Mouse (Mus musculus) myocyte (in vitro differentiated cells): ENCODE measurements around the gene Adam33. TPM values are rescaled to one million over a fixed set of nuclear protein-coding genes. Genes with fewer than 3 reads are reported as not detected.
A peak's percentile ranks its signal among the peaks of the same experiment; 100 is the strongest.

ENCODE experiments used
- H3K27me3 ChIP-seq: one replicate; pipeline ENCODE4 v1.6.1; 2011; ENCODE audit not compliant: control insufficient read depth, insufficient read depth, insufficient read length
- H3K36me3 ChIP-seq: one replicate; pipeline ENCODE4 v1.6.1; 2011; ENCODE audit not compliant: control insufficient read depth, insufficient read depth
- H3K4me2 ChIP-seq: one replicate; pipeline ENCODE4 v1.6.1; 2011; ENCODE audit warnings: low read depth, control low read depth
- H3K4me3 ChIP-seq: one replicate; pipeline ENCODE4 v1.5.1; 2011; ENCODE audit warnings: mild to moderate bottlenecking, control low read depth, moderate library complexity
- H3K79me2 ChIP-seq: one replicate; pipeline ENCODE4 v1.6.1; 2011; ENCODE audit not compliant: control insufficient read depth, insufficient read depth
- H3ac ChIP-seq: one replicate; pipeline ENCODE4 v1.6.1; 2011; ENCODE audit not compliant: control insufficient read depth, insufficient read length
- CEBPB ChIP-seq: IDR thresholded peaks from 2 replicates; pipeline ENCODE4 v1.6.1; 2011; ENCODE audit warnings: mild to moderate bottlenecking, moderate library complexity; ENCODE audit not compliant: poor library complexity, insufficient read depth, severe bottlenecking
- E2F4 ChIP-seq: IDR thresholded peaks from one replicate; pipeline ENCODE4 v1.6.1; 2011; ENCODE audit warnings: mild to moderate bottlenecking, control low read depth, moderate library complexity; ENCODE audit not compliant: insufficient read depth
- MAX ChIP-seq: IDR thresholded peaks from one replicate; pipeline ENCODE4 v1.6.1; 2011; ENCODE audit warnings: low read depth, mild to moderate bottlenecking, control low read depth
- MYOD1 ChIP-seq, 3 experiments: IDR thresholded peaks; one replicate each; pipeline ENCODE4 v1.6.1; 2011; ENCODE audit warnings: control low read depth in 2 of 3, low read depth in 2 of 3, mild to moderate bottlenecking in 2 of 3, moderate library complexity in 1 of 3; ENCODE audit not compliant: insufficient read length in 2 of 3, control insufficient read depth in 1 of 3
- MYOG ChIP-seq, 3 experiments: IDR thresholded peaks; one replicate each; pipeline ENCODE4 v1.6.1; 2011; ENCODE audit warnings: control low read depth in 2 of 3, low read depth in 2 of 3, mild to moderate bottlenecking in 2 of 3; ENCODE audit not compliant: insufficient read length in 2 of 3, control insufficient read depth in 1 of 3, insufficient read depth in 1 of 3
- POLR2A ChIP-seq: IDR thresholded peaks from one replicate; pipeline ENCODE4 v1.6.1; 2011; ENCODE audit warnings: low read depth, mild to moderate bottlenecking, control low read depth, moderate library complexity; ENCODE audit not compliant: insufficient read length
- POLR2AphosphoS2 ChIP-seq: IDR thresholded peaks from one replicate; pipeline ENCODE4 v1.6.1; 2011; ENCODE audit warnings: low read depth, control low read depth; ENCODE audit not compliant: insufficient read length
- REST ChIP-seq: IDR thresholded peaks from one replicate; pipeline ENCODE4 v1.6.1; 2011; ENCODE audit warnings: mild to moderate bottlenecking, control low read depth, moderate library complexity; ENCODE audit not compliant: insufficient read depth, insufficient read length
- SRF ChIP-seq: IDR thresholded peaks from one replicate; pipeline ENCODE4 v1.6.1; 2011; ENCODE audit warnings: low read depth; ENCODE audit not compliant: control insufficient read depth, insufficient read length
- TCF12 ChIP-seq: IDR thresholded peaks from one replicate; pipeline ENCODE4 v1.6.1; 2011; ENCODE audit warnings: mild to moderate bottlenecking, control low read depth; ENCODE audit not compliant: poor library complexity, insufficient read depth, severe bottlenecking
- TCF3 ChIP-seq: IDR thresholded peaks from one replicate; pipeline ENCODE4 v1.6.1; 2011; ENCODE audit warnings: low read depth, control low read depth; ENCODE audit not compliant: insufficient read length
- USF1 ChIP-seq: IDR thresholded peaks from one replicate; pipeline ENCODE4 v1.6.1; 2011; ENCODE audit warnings: low read depth, mild to moderate bottlenecking, control low read depth, moderate library complexity
- polyA plus RNA-seq: library from polyadenylated mRNA; unstranded; fragments of >200 nt; fragmentation: generic; extraction: Trizol; gene quantifications from one replicate; pipeline ENCODE4 v1.2.1, GENCODE M21; 2012; ENCODE audit warnings: missing spikeins

Gene Adam33
- polyA plus RNA-seq, 1 experiment: 0.02 TPM

GRCm38 (mm10) chr2:131059377-131059776, 4.2 kb downstream of the Adam33 start:
- Histone ChIP-seq H3K27me3 (peaks cover 24% of the 10 kb centered on the region), H3K79me2 (no peaks in the 10 kb centered on the region), H3K36me3 (no peaks in the 10 kb centered on the region), H3ac (no peak overlapping the region), H3K4me2 (no peak overlapping the region), H3K4me3 (no peak overlapping the region)
- TF ChIP-seq TCF3 (no peak), MYOD1 (IDR thresholded peaks at IDR 0.05; ENCODE audit: control insufficient read depth in 1 of 3, insufficient read length in 2 of 3, low read depth in 2 of 3) (peak in 2 of 3 experiments; percentile 6 to 26)

- Histone ChIP-seq H3K4me3 (no peak overlapping the region), H3K4me2 (no peak overlapping the region), H3K36me3 (no peaks in the 10 kb centered on the region), H3ac (no peak overlapping the region), H3K27me3 (peaks cover 29% of the 10 kb centered on the region), H3K79me2 (no peaks in the 10 kb centered on the region)
- no peak for TF ChIP-seq MAX
- TF ChIP-seq TCF12: no peak
- no peak for TF ChIP-seq CEBPB
- TF ChIP-seq POLR2AphosphoS2: no peak
- TF ChIP-seq POLR2A: no peak
- no peak for TF ChIP-seq MYOD1 (IDR thresholded peaks at IDR 0.05; ENCODE audit: control insufficient read depth in 1 of 3, insufficient read length in 2 of 3, low read depth in 2 of 3)
Observed at GRCm38 (mm10) chr2:131058672-131059071, 4.9 kb downstream of the Adam33 start.

- H3K36me3 ChIP-seq: no peaks in the 10 kb centered on the region
- H3K27me3 ChIP-seq: peaks cover 43% of the 10 kb centered on the region
- H3K79me2 ChIP-seq: no peaks in the 10 kb centered on the region
- H3K4me3 ChIP-seq: no peak overlapping the region
- peak overlapping the region; percentile 64 for H3K4me2 ChIP-seq
- TF ChIP-seq CEBPB: no peak
- no peak for TF ChIP-seq MYOG (IDR thresholded peaks at IDR 0.05; ENCODE audit: control insufficient read depth in 1 of 3, insufficient read depth in 1 of 3, insufficient read length in 2 of 3, low read depth in 2 of 3)
- TF ChIP-seq SRF: no peak
- TF ChIP-seq TCF3: no peak
- TF ChIP-seq MYOD1 (IDR thresholded peaks at IDR 0.05; ENCODE audit: control insufficient read depth in 1 of 3, insufficient read length in 2 of 3, low read depth in 2 of 3): no peak
- no peak for TF ChIP-seq POLR2A
- TF ChIP-seq USF1: no peak
- H3ac ChIP-seq: no peak overlapping the region
Observed at GRCm38 (mm10) chr2:131056191-131056590, 7.4 kb downstream of the Adam33 start.

- H3ac ChIP-seq: no peak overlapping the region
- no peaks in the 10 kb centered on the region for H3K36me3 ChIP-seq
- H3K79me2 ChIP-seq: no peaks in the 10 kb centered on the region
- H3K4me2 ChIP-seq: peak overlapping the region; percentile 64
- peaks cover 45% of the 10 kb centered on the region for H3K27me3 ChIP-seq
- TF ChIP-seq USF1 (no peak), POLR2A (no peak), TCF3 (no peak), REST (no peak), POLR2AphosphoS2 (no peak), MYOD1 (IDR thresholded peaks at IDR 0.05; ENCODE audit: control insufficient read depth in 1 of 3, insufficient read length in 2 of 3, low read depth in 2 of 3) (no peak), CEBPB (no peak), E2F4 (no peak), SRF (no peak), TCF12 (no peak), MAX (no peak), MYOG (IDR thresholded peaks at IDR 0.05; ENCODE audit: control insufficient read depth in 1 of 3, insufficient read depth in 1 of 3, insufficient read length in 2 of 3, low read depth in 2 of 3) (no peak)
- no peak overlapping the region for H3K4me3 ChIP-seq
Observed at GRCm38 (mm10) chr2:131055631-131056030, 8.0 kb downstream of the Adam33 start.

- Histone ChIP-seq H3K79me2 (no peaks in the 10 kb centered on the region), H3K4me2 (no peak overlapping the region), H3K27me3 (peaks cover 45% of the 10 kb centered on the region), H3ac (no peak overlapping the region), H3K36me3 (no peaks in the 10 kb centered on the region), H3K4me3 (no peak overlapping the region)
- no peak for TF ChIP-seq E2F4
- TF ChIP-seq MAX: no peak
- no peak for TF ChIP-seq TCF3
- TF ChIP-seq REST: no peak
- no peak for TF ChIP-seq POLR2AphosphoS2
- no peak for TF ChIP-seq TCF12
- no peak for TF ChIP-seq USF1
- TF ChIP-seq MYOG (IDR thresholded peaks at IDR 0.05; ENCODE audit: control insufficient read depth in 1 of 3, insufficient read depth in 1 of 3, insufficient read length in 2 of 3, low read depth in 2 of 3): no peak
- no peak for TF ChIP-seq POLR2A
- no peak for TF ChIP-seq CEBPB
- TF ChIP-seq MYOD1 (IDR thresholded peaks at IDR 0.05; ENCODE audit: control insufficient read depth in 1 of 3, insufficient read length in 2 of 3, low read depth in 2 of 3): no peak
- no peak for TF ChIP-seq SRF
Observed at GRCm38 (mm10) chr2:131054646-131055264, 8.9 kb downstream of the Adam33 start.
